Mouse (Mus musculus): ENCODE measurements at regions not wholly inside any gene's neighbourhood (a gene's known extent, or its start where the extent isn't known, plus 50 kb on each side); places are given as distances from the start of the nearest gene placed in this dataset.

DNA sequence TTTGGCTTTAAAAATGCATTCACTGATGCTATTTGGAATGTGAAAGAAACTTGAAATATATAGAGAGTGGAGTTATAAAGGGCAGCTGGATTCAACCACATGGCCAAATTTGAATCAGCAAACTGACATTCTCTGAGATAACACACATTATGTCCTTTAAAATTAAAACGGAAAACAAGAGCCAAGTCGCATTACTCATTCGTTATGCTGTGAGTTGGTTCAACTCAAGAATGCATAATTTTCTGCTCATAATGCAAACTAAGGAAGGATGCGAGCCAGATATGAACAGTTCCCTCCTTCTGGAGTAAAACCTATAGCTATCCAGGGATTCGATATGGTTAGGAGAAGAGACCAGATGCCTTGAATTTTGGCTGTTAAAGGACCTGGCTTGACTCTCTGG lies 239.8 kb upstream of the G2e3 start:
- Histone ChIP-seq H3K27me3 (ENCODE audit: control insufficient read depth, insufficient read depth, low read length) (no peaks in the 10 kb centered on the region), H3K4me3 (replicated peaks; ENCODE audit: low read depth, low read length) (no peak overlapping the region), H3K36me3 (ENCODE audit: control insufficient read depth, insufficient read depth, low read length) (no peaks in the 10 kb centered on the region), H3K4me1 (ENCODE audit: control insufficient read depth, insufficient read depth, low read length) (no peaks in the 10 kb centered on the region), H3K9ac (replicated peaks; ENCODE audit: low read length) (no peak overlapping the region), H3K4me2 (ENCODE audit: low read length) (no peak overlapping the region), H3K27ac (replicated peaks; ENCODE audit: low read depth, low read length) (no peak overlapping the region), H3K9me3 (ENCODE audit: control insufficient read depth, low read length) (no peaks in the 10 kb centered on the region)
- no peak for DNase-seq
- no peak for ATAC-seq (ENCODE audit: low FRiP score, low TSS enrichment)
- WGBS = 92% methylated on average over 5 of the region's 5 CpGs

DNA sequence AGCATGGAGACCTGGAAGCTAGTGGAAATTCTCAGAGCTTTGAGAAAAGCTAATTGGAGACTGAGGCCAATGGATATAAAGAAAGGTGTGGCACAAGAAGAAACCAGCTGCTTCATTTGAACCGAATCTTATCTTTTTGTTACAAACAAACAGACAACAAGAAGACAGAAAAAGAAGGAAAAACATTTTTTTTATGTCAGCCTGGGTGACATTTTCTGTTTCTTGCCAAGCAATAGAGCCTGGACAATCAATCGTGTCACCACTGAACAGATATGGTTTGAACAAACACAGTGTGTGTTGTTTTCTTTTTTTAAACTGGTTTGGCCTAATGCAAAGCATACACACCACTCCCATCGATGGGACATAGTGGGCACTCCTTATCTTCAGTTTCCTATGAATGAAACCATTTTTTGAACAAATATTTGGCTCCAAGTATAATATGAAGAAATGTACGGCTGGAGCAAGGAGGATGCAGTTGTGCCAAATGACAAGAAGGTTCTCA lies 244.3 kb upstream of the G2e3 start:
- Histone ChIP-seq H3K4me3 (replicated peaks; ENCODE audit: low read depth, low read length) (no peak overlapping the region), H3K4me1 (ENCODE audit: control insufficient read depth, insufficient read depth, low read length) (no peaks in the 10 kb centered on the region), H3K36me3 (ENCODE audit: control insufficient read depth, insufficient read depth, low read length) (no peaks in the 10 kb centered on the region), H3K9me3 (ENCODE audit: control insufficient read depth, low read length) (no peaks in the 10 kb centered on the region), H3K27me3 (ENCODE audit: control insufficient read depth, insufficient read depth, low read length) (no peaks in the 10 kb centered on the region), H3K9ac (replicated peaks; ENCODE audit: low read length) (no peak overlapping the region), H3K4me2 (ENCODE audit: low read length) (no peak overlapping the region), H3K27ac (replicated peaks; ENCODE audit: low read depth, low read length) (no peak overlapping the region)
- no peak for ATAC-seq (ENCODE audit: low FRiP score, low TSS enrichment)
- 89% methylated on average over 4 of the region's 4 CpGs for WGBS
- DNase-seq = no peak

- 85% methylated on average over 6 of the region's 6 CpGs for WGBS
- Histone ChIP-seq H3K9me3 (ENCODE audit: control insufficient read depth, low read length) (no peaks in the 10 kb centered on the region), H3K27ac (replicated peaks; ENCODE audit: low read depth, low read length) (no peak overlapping the region), H3K27me3 (ENCODE audit: control insufficient read depth, insufficient read depth, low read length) (no peaks in the 10 kb centered on the region), H3K4me2 (ENCODE audit: low read length) (no peak overlapping the region), H3K4me3 (replicated peaks; ENCODE audit: low read depth, low read length) (no peak overlapping the region), H3K36me3 (ENCODE audit: control insufficient read depth, insufficient read depth, low read length) (no peaks in the 10 kb centered on the region), H3K9ac (replicated peaks; ENCODE audit: low read length) (no peak overlapping the region), H3K4me1 (ENCODE audit: control insufficient read depth, insufficient read depth, low read length) (no peaks in the 10 kb centered on the region)
- DNase-seq = no peak
- no peak for ATAC-seq (ENCODE audit: low FRiP score, low TSS enrichment)
Measured at GRCm38 (mm10) chr12:51101636-51102035, 246.2 kb upstream of the G2e3 start.

DNA sequence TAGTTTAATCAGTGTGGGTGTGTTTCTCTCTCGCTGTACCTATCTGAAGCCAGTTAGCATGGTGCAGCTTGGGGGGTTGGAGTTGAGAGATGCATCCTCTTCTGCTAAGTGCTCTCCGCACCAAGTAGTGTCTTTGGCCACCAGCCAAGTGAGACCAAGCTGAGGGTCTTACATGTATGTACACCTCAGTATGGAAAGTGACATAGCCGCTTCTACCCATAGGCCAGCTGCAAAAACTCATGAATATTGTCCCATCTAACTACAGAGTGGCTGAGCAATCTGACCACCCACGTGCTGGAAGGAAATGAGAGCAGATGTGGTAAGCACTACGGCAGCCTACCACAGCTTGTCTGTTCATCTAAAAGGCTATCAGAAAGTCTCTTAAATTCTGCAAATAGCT lies 247.0 kb upstream of the G2e3 start:
- H3K4me2 ChIP-seq (ENCODE audit: low read length) = no peak overlapping the region
- H3K27me3 ChIP-seq (ENCODE audit: control insufficient read depth, insufficient read depth, low read length) = no peaks in the 10 kb centered on the region
- H3K4me1 ChIP-seq (ENCODE audit: control insufficient read depth, insufficient read depth, low read length) = no peaks in the 10 kb centered on the region
- no peak overlapping the region for H3K4me3 ChIP-seq (replicated peaks; ENCODE audit: low read depth, low read length)
- 95% methylated on average over 5 of the region's 5 CpGs for WGBS
- H3K36me3 ChIP-seq (ENCODE audit: control insufficient read depth, insufficient read depth, low read length) = no peaks in the 10 kb centered on the region
- no peaks in the 10 kb centered on the region for H3K9me3 ChIP-seq (ENCODE audit: control insufficient read depth, low read length)
- no peak overlapping the region for H3K9ac ChIP-seq (replicated peaks; ENCODE audit: low read length)
- no peak overlapping the region for H3K27ac ChIP-seq (replicated peaks; ENCODE audit: low read depth, low read length)
- ATAC-seq (ENCODE audit: low FRiP score, low TSS enrichment) = no peak
- no peak for DNase-seq

GRCm38 (mm10) chr12:51095974-51096373 lies 251.9 kb upstream of the G2e3 start:
- no peak for ATAC-seq (ENCODE audit: low FRiP score, low TSS enrichment)
- H3K4me3 ChIP-seq (replicated peaks; ENCODE audit: low read depth, low read length) = no peak overlapping the region
- no peaks in the 10 kb centered on the region; the same call in 1 of the 2 replicates for H3K27me3 ChIP-seq (ENCODE audit: control insufficient read depth, insufficient read depth, low read length)
- H3K36me3 ChIP-seq (ENCODE audit: control insufficient read depth, insufficient read depth, low read length) = no peaks in the 10 kb centered on the region
- no peak for DNase-seq
- no peaks in the 10 kb centered on the region for H3K9me3 ChIP-seq (ENCODE audit: control insufficient read depth, low read length)
- H3K9ac ChIP-seq (replicated peaks; ENCODE audit: low read length) = no peak overlapping the region
- no peaks in the 10 kb centered on the region for H3K4me1 ChIP-seq (ENCODE audit: control insufficient read depth, insufficient read depth, low read length)
- 65% methylated on average over 4 of the region's 4 CpGs for WGBS
- no peak overlapping the region for H3K27ac ChIP-seq (replicated peaks; ENCODE audit: low read depth, low read length)
- H3K4me2 ChIP-seq (ENCODE audit: low read length) = no peak overlapping the region

GRCm38 (mm10) chr12:51089324-51089723 lies 258.5 kb upstream of the G2e3 start:
- H3K4me3 ChIP-seq (replicated peaks; ENCODE audit: low read depth, low read length) = no peak overlapping the region
- ATAC-seq (ENCODE audit: low FRiP score, low TSS enrichment) (no peak), DNase-seq (no peak)
- no peak overlapping the region for H3K4me2 ChIP-seq (ENCODE audit: low read length)
- no peaks in the 10 kb centered on the region for H3K9me3 ChIP-seq (ENCODE audit: control insufficient read depth, low read length)
- H3K9ac ChIP-seq (replicated peaks; ENCODE audit: low read length) = no peak overlapping the region
- H3K27ac ChIP-seq (replicated peaks; ENCODE audit: low read depth, low read length) = no peak overlapping the region
- no peaks in the 10 kb centered on the region for H3K36me3 ChIP-seq (ENCODE audit: control insufficient read depth, insufficient read depth, low read length)
- 88% methylated on average over 7 of the region's 7 CpGs for WGBS
- H3K4me1 ChIP-seq (ENCODE audit: control insufficient read depth, insufficient read depth, low read length) = no peaks in the 10 kb centered on the region
- H3K27me3 ChIP-seq (ENCODE audit: control insufficient read depth, insufficient read depth, low read length) = no peaks in the 10 kb centered on the region; the same call in 1 of the 2 replicates

- H3K36me3 ChIP-seq (ENCODE audit: control insufficient read depth, insufficient read depth, low read length) = no peaks in the 10 kb centered on the region
- H3K4me1 ChIP-seq (ENCODE audit: control insufficient read depth, insufficient read depth, low read length) = peaks cover 8% of the 10 kb centered on the region; the same call in 1 of the 2 replicates
- WGBS = 10% methylated on average over 8 of the region's 8 CpGs
- no peak overlapping the region for H3K4me2 ChIP-seq (ENCODE audit: low read length)
- ATAC-seq (ENCODE audit: low FRiP score, low TSS enrichment) (peak; percentile 57; the same call in 1 of the 2 replicates), DNase-seq (peak; percentile 71)
- H3K9me3 ChIP-seq (ENCODE audit: control insufficient read depth, low read length) = no peaks in the 10 kb centered on the region
- H3K27me3 ChIP-seq (ENCODE audit: control insufficient read depth, insufficient read depth, low read length) = peaks cover under 1% of the 10 kb centered on the region; the same call in 1 of the 2 replicates
- H3K27ac ChIP-seq (replicated peaks; ENCODE audit: low read depth, low read length) = no peak overlapping the region
- no peak overlapping the region for H3K9ac ChIP-seq (replicated peaks; ENCODE audit: low read length)
- H3K4me3 ChIP-seq (replicated peaks; ENCODE audit: low read depth, low read length) = no peak overlapping the region
Measured at GRCm38 (mm10) chr12:51081809-51082208, 266.1 kb upstream of the G2e3 start.

DNA sequence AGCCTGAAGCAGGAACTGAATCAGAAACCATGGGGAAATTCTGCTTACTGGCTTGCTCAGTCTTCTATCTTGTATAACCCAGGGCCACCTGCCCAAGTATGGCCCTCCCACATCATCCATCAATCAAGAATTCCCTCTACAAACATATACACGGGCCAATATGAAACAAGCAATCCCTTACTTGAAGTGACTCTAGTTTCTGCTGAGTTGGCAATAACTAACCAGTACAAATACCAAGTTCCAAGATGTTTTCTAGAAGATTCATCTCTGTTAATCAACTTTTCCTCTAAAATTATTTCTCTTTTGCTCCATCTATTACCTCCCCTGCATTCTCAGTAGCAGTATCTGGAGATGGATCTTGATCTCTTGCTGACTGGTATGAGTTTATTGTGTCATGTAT lies 274.4 kb upstream of the G2e3 start:
- DNase-seq (no peak), ATAC-seq (ENCODE audit: low FRiP score, low TSS enrichment) (no peak)
- Histone ChIP-seq H3K27ac (replicated peaks; ENCODE audit: low read depth, low read length) (no peak overlapping the region), H3K36me3 (ENCODE audit: control insufficient read depth, insufficient read depth, low read length) (no peaks in the 10 kb centered on the region), H3K9me3 (ENCODE audit: control insufficient read depth, low read length) (no peaks in the 10 kb centered on the region), H3K4me2 (ENCODE audit: low read length) (no peak overlapping the region), H3K27me3 (ENCODE audit: control insufficient read depth, insufficient read depth, low read length) (peaks cover 5% of the 10 kb centered on the region; the same call in 1 of the 2 replicates), H3K9ac (replicated peaks; ENCODE audit: low read length) (no peak overlapping the region), H3K4me3 (replicated peaks; ENCODE audit: low read depth, low read length) (no peak overlapping the region), H3K4me1 (ENCODE audit: control insufficient read depth, insufficient read depth, low read length) (no peaks in the 10 kb centered on the region)
- WGBS = 84% methylated on average over 1 of the region's 1 CpGs

GRCm38 (mm10) chr12:51060931-51061330 lies 286.9 kb upstream of the G2e3 start:
- Histone ChIP-seq H3K9me3 (ENCODE audit: control insufficient read depth, low read length) (no peaks in the 10 kb centered on the region), H3K4me2 (ENCODE audit: low read length) (no peak overlapping the region), H3K4me3 (replicated peaks; ENCODE audit: low read depth, low read length) (no peak overlapping the region), H3K36me3 (ENCODE audit: control insufficient read depth, insufficient read depth, low read length) (no peaks in the 10 kb centered on the region), H3K27ac (replicated peaks; ENCODE audit: low read depth, low read length) (no peak overlapping the region), H3K9ac (replicated peaks; ENCODE audit: low read length) (no peak overlapping the region), H3K4me1 (ENCODE audit: control insufficient read depth, insufficient read depth, low read length) (0 out of 2 replicates have a peak, but pooled peaks cover 2% of the 10 kb centered on the region), H3K27me3 (ENCODE audit: control insufficient read depth, insufficient read depth, low read length) (no peaks in the 10 kb centered on the region)
- 91% methylated on average over 3 of the region's 3 CpGs for WGBS
- DNase-seq = no peak
- ATAC-seq (ENCODE audit: low FRiP score, low TSS enrichment) = no peak

Measured in midbrain, embryonic 14.5 days (tissue).